Mouse (Mus musculus) hindbrain, postnatal 0 days (tissue): ENCODE results near the gene Atg10. TPM values are rescaled to one million over a fixed set of nuclear protein-coding genes. Genes with fewer than 3 reads are reported as not detected.
A peak's percentile ranks its signal among the peaks of the same experiment; 100 is the strongest.
"Not testable (repeated sequence)": the region's sequence is repeated elsewhere in the genome, so short reads cannot be mapped to it uniquely, and the experiment has no call there.

Experiments used
- ATAC-seq: fragments of 200-750 bp; cut with Nextera tagmentation; 2 replicates; pipeline ENCODE4 v1.8.0; 2017; ENCODE audit warnings: mild to moderate bottlenecking, moderate TSS enrichment, moderate library complexity
- DNase-seq: peaks from one replicate; pipeline ENCODE4 v3.0.0-alpha.2; 2015; ENCODE audit warnings: low spot score
- H3K27ac ChIP-seq: fragments of 300-500 bp; sonication (generic); 2 replicates; pipeline ENCODE4 v1.5.1; 2014; ENCODE audit warnings: mild to moderate bottlenecking
- H3K27me3 ChIP-seq: fragments of 300-500 bp; sonication (generic); 2 replicates; pipeline ENCODE4 v1.6.1; 2014; ENCODE audit warnings: low read length, mixed read lengths; ENCODE audit not compliant: insufficient read depth
- H3K36me3 ChIP-seq: fragments of 300-500 bp; sonication (generic); 2 replicates; pipeline ENCODE4 v1.6.1; 2014; ENCODE audit warnings: low read length, mixed read lengths; ENCODE audit not compliant: insufficient read depth
- H3K4me1 ChIP-seq: fragments of 300-500 bp; sonication (generic); 2 replicates; pipeline ENCODE4 v1.6.1; 2014; ENCODE audit warnings: antibody characterized with exemption, low read length, mixed read lengths; ENCODE audit not compliant: insufficient read depth
- H3K4me2 ChIP-seq: fragments of 300-500 bp; sonication (generic); 2 replicates; pipeline ENCODE4 v1.6.1; 2014; ENCODE audit warnings: low read depth, mild to moderate bottlenecking, low read length, moderate library complexity, mixed read lengths
- H3K4me3 ChIP-seq: fragments of 300-500 bp; sonication (generic); 2 replicates; pipeline ENCODE4 v1.5.1; 2014; ENCODE audit warnings: low read length
- H3K9ac ChIP-seq: fragments of 300-500 bp; sonication (generic); replicated peaks from 2 replicates; pipeline ENCODE4 v1.6.1; 2014; ENCODE audit warnings: mild to moderate bottlenecking, low read length, moderate library complexity, mixed read lengths
- H3K9me3 ChIP-seq: fragments of 300-500 bp; sonication (generic); 2 replicates; pipeline ENCODE4 v1.6.1; 2016; ENCODE audit warnings: low read length, mixed read lengths
- CTCF ChIP-seq: IDR thresholded peaks from 2 replicates; pipeline ENCODE4 v1.5.1; 2016; ENCODE audit warnings: antibody characterized with exemption, control low read depth, low read depth
- WGBS: fragments of 180-500 bp; shearing (Covaris S2); extraction: QIAGEN DNeasy Blood & Tissue Kit; methylation state at CpG from one replicate; pipeline ENCODE4 v1.1.7; 2014; 5-methylcytosine and 5-hydroxymethylcytosine counted together
- polyA plus RNA-seq: library from polyadenylated mRNA; unstranded; fragments of >200 nt; fragmentation: Nextera tagmentation; extraction: Ambion mirVana; gene quantifications from 2 replicates; pipeline ENCODE4 v1.2.1, GENCODE M21; 2015
- total RNA-seq: library from RNA; depleted of rRNA; stranded (reverse); fragments of >200 nt; gene quantifications from 2 replicates; pipeline ENCODE4 v1.2.3, GENCODE M21; 2014; rRNA removed

Atg10 gene
- total RNA-seq, result 3.0 and 5.2 TPM in 2 replicates
- 13.9 and 16.2 TPM in 2 replicates for polyA plus RNA-seq

GRCm38 (mm10) chr13:91223587-91224437 lies at the start of gene Atg10:
Atg10 (minus strand) TSS chr13:91223968.
- peak; percentile 15; the same call in 1 of the 2 replicates for TF ChIP-seq CTCF
- Histone ChIP-seq H3K4me3 (peak within 1 kb of the TSS; percentile 74), H3K27ac (peak within 1 kb of the TSS; percentile 90), H3K27me3 (no peaks in the 10 kb centered on the region), H3K4me2 (peak within 1 kb of the TSS; percentile 64), H3K9ac (peak within 1 kb of the TSS; percentile 70), H3K9me3 (no peaks in the 10 kb centered on the region), H3K36me3 (no peaks in the 10 kb centered on the region), H3K4me1 (0 out of 2 replicates have a peak, but pooled peaks cover 6% of the 10 kb centered on the region)
- ATAC-seq (peak; percentile 98), DNase-seq (peak; percentile 94)
- WGBS, result 1% methylated on average over 54 of the region's 55 CpGs

DNA sequence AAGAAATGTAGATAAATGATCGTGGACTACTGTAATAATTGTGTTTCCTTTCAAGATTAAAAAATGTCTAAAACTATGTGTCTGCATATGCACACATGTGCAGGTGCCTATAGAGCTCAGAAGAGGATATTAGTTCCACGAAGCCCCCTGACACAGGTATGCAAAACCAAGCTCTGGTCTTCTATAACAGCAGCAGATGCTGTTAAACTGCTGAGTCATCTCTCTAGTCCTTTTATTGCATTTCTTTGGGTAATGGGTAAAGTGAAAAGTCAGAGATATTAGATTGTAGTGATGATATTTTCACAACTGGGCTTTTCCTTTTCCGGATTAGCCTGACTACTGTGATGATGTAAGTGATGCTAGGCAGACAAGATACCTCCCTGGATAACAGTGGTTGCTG lies 28.6 kb upstream of the Atg10 start:
- no peaks in the 10 kb centered on the region for H3K9me3 ChIP-seq
- TF ChIP-seq CTCF, result no peak
- no peaks in the 10 kb centered on the region for H3K4me1 ChIP-seq
- no peak overlapping the region for H3K27ac ChIP-seq
- WGBS, result 86% methylated on average over 3 of the region's 3 CpGs
- no peaks in the 10 kb centered on the region for H3K36me3 ChIP-seq
- H3K4me3 ChIP-seq, result no peak overlapping the region
- H3K27me3 ChIP-seq, result no peaks in the 10 kb centered on the region
- H3K9ac ChIP-seq, result no peak overlapping the region
- DNase-seq (no peak), ATAC-seq (no peak)
- no peak overlapping the region for H3K4me2 ChIP-seq

- Histone ChIP-seq H3K27ac (no peak overlapping the region), H3K4me1 (no peaks in the 10 kb centered on the region), H3K27me3 (no peaks in the 10 kb centered on the region), H3K36me3 (no peaks in the 10 kb centered on the region), H3K4me3 (no peak overlapping the region), H3K9ac (no peak overlapping the region), H3K4me2 (no peak overlapping the region), H3K9me3 (no peaks in the 10 kb centered on the region)
- WGBS, result 68% methylated on average over 1 of the region's 1 CpGs
- ATAC-seq (no peak), DNase-seq (no peak)
- no peak for TF ChIP-seq CTCF
Observed at GRCm38 (mm10) chr13:91251636-91252035, 27.9 kb upstream of the Atg10 start.

DNA sequence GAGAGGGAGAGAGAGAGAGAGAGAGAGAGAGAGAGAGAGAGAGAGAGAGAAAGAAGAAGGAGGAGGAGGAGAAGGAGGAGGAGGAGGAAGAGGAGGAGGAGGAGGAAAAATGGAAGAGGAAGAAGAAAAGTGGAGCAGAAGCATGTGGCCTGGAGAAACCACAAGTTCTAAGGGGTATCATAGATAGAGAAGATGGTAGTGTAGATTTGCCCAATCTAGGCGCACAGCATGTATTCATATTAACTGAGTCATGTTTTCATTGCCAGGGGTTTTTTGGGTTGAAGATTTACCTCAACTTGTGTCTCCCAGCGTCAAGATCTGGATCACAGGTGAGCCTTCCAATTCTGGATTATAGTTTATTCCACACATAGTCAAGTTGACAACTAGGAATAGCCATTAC lies 26.3 kb upstream of the Atg10 start:
- WGBS, result 91% methylated on average over 2 of the region's 2 CpGs
- not testable (repeated sequence) for DNase-seq, H3K27ac ChIP-seq, H3K27me3 ChIP-seq, H3K36me3 ChIP-seq, H3K4me2 ChIP-seq, H3K9ac ChIP-seq, ATAC-seq, H3K9me3 ChIP-seq, H3K4me1 ChIP-seq, H3K4me3 ChIP-seq

DNA sequence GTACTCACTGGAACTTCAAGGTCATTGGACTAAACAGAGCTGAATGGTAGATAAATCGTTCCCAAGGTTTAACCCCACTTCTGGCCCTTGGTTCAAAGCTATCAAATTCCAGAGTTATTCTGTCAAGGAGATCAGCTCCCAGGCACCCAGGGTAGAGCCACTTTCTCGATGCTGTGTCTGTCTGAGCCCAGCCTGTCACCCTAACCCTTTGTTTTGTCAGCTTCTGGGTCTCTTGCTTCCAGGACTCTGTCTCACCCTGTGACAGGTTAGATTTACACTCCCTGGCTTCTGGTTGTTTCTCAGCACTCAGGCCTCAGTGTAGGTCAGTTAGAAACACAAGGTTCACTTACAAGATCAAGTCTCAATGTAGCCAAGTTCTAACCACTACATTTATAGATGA lies 22.7 kb upstream of the Atg10 start:
- H3K9ac ChIP-seq, result no peak overlapping the region
- H3K27ac ChIP-seq, result no peak overlapping the region
- H3K36me3 ChIP-seq, result no peaks in the 10 kb centered on the region
- H3K9me3 ChIP-seq, result no peaks in the 10 kb centered on the region
- H3K4me3 ChIP-seq, result no peak overlapping the region
- no peak for TF ChIP-seq CTCF
- WGBS, result 66% methylated on average over 2 of the region's 2 CpGs
- H3K27me3 ChIP-seq, result no peaks in the 10 kb centered on the region
- no peak for ATAC-seq
- no peaks in the 10 kb centered on the region for H3K4me1 ChIP-seq
- no peak overlapping the region for H3K4me2 ChIP-seq
- DNase-seq, result no peak

DNA sequence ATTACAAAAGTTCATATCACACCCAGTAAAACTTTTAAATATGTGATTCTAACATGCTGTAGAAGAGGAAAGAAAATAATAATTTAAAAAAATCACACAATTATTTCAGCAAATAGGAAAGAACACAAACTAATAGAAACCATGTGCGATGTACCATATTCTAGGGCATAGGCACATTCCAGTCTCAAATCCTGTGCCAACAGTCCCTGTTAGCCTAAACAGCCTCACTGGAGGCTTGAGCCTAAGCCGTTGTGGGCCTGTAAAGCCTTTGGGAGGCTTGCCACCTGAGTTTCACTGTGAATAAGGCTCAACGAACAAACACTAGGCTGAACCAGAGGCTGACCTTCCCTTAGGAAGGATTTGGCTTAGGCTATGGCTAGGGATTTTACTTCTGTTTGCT lies 14.2 kb upstream of the Atg10 start:
- no peak for TF ChIP-seq CTCF
- no peaks in the 10 kb centered on the region for H3K4me1 ChIP-seq
- no peak overlapping the region for H3K4me2 ChIP-seq
- no peak for DNase-seq
- WGBS, result 74% methylated on average over 3 of the region's 3 CpGs
- no peaks in the 10 kb centered on the region for H3K36me3 ChIP-seq
- H3K27ac ChIP-seq, result no peak overlapping the region
- ATAC-seq, result no peak
- H3K4me3 ChIP-seq, result no peak overlapping the region
- no peaks in the 10 kb centered on the region for H3K27me3 ChIP-seq
- H3K9ac ChIP-seq, result no peak overlapping the region
- no peaks in the 10 kb centered on the region for H3K9me3 ChIP-seq

- Histone ChIP-seq H3K4me2 (no peak overlapping the region), H3K27ac (no peak overlapping the region), H3K9me3 (no peaks in the 10 kb centered on the region), H3K4me1 (no peaks in the 10 kb centered on the region), H3K27me3 (no peaks in the 10 kb centered on the region), H3K9ac (no peak overlapping the region), H3K36me3 (no peaks in the 10 kb centered on the region), H3K4me3 (no peak overlapping the region)
- WGBS, result 81% methylated on average over 2 of the region's 2 CpGs
- no peak for TF ChIP-seq CTCF
- ATAC-seq (no peak), DNase-seq (no peak)
Observed at GRCm38 (mm10) chr13:91236884-91237283, 13.1 kb upstream of the Atg10 start.
